Mouse (Mus musculus) limb, embryonic 14.5 days (tissue): ENCODE data around the gene Txnip. TPM values are rescaled to one million over a fixed set of nuclear protein-coding genes. Genes with fewer than 3 reads are reported as not detected.

Experiments
- ATAC-seq: fragments of 200-750 bp; cut with Nextera tagmentation; 2 replicates; pipeline ENCODE4 v1.8.0; 2017; ENCODE audit warnings: low read depth, moderate number of reproducible peaks, moderate TSS enrichment; ENCODE audit not compliant: low FRiP score
- DNase-seq: peaks from one replicate; pipeline ENCODE4 v3.0.0-alpha.2; 2015; ENCODE audit warnings: low spot score
- H3K27ac ChIP-seq: fragments of 300-500 bp; sonication (generic); replicated peaks from 2 replicates; pipeline ENCODE4 v1.5.1; 2014; ENCODE audit warnings: low read depth, mild to moderate bottlenecking, low read length, moderate library complexity, mixed read lengths
- H3K27me3 ChIP-seq: fragments of 300-500 bp; sonication (generic); 2 replicates; pipeline ENCODE4 v1.6.1; 2014; ENCODE audit warnings: low read length, mixed read lengths; ENCODE audit not compliant: control insufficient read depth, insufficient read depth
- H3K36me3 ChIP-seq: fragments of 300-500 bp; sonication (generic); 2 replicates; pipeline ENCODE4 v1.6.1; 2014; ENCODE audit warnings: mild to moderate bottlenecking, low read length, moderate library complexity, mixed read lengths; ENCODE audit not compliant: control insufficient read depth, insufficient read depth
- H3K4me1 ChIP-seq: fragments of 300-500 bp; sonication (generic); 2 replicates; pipeline ENCODE4 v1.6.1; 2014; ENCODE audit warnings: antibody characterized with exemption, low read length, mixed read lengths; ENCODE audit not compliant: control insufficient read depth, insufficient read depth
- H3K4me2 ChIP-seq: fragments of 300-500 bp; sonication (generic); replicated peaks from 2 replicates; pipeline ENCODE4 v1.6.1; 2014; ENCODE audit warnings: low read depth, mild to moderate bottlenecking, low read length, moderate library complexity; ENCODE audit not compliant: severe bottlenecking
- H3K4me3 ChIP-seq: fragments of 300-500 bp; sonication (generic); replicated peaks from 2 replicates; pipeline ENCODE4 v1.5.1; 2014; ENCODE audit warnings: low read length
- H3K9ac ChIP-seq: fragments of 300-500 bp; sonication (generic); 2 replicates; pipeline ENCODE4 v1.6.1; 2014; ENCODE audit warnings: mild to moderate bottlenecking, low read depth, low read length, moderate library complexity; ENCODE audit not compliant: severe bottlenecking
- H3K9me3 ChIP-seq: fragments of 300-500 bp; sonication (generic); 2 replicates; pipeline ENCODE4 v1.6.1; 2016; ENCODE audit warnings: low read length; ENCODE audit not compliant: control insufficient read depth
- POLR2A ChIP-seq: fragments of 200-500 bp; IDR thresholded peaks from 2 replicates; pipeline ENCODE4 v1.8.0; 2012; ENCODE audit warnings: inconsistent platforms, mild to moderate bottlenecking, moderate library complexity, borderline replicate concordance; ENCODE audit not compliant: insufficient read depth, insufficient read length; ENCODE audit errors: extremely low read depth
- WGBS: fragments of 180-500 bp; shearing (Covaris S2); extraction: QIAGEN DNeasy Blood & Tissue Kit; methylation state at CpG from one replicate; pipeline ENCODE4 v1.1.7; 2014; 5-methylcytosine and 5-hydroxymethylcytosine counted together
- polyA plus RNA-seq, 2 experiments: library from polyadenylated mRNA; depleted of rRNA in 1 of 2; stranded (reverse) in 1 of 2; unstranded in 1 of 2; fragments of >200 nt; fragmentation: Nextera tagmentation in 1 of 2; extraction: Ambion mirVana in 1 of 2; gene quantifications; 2 replicates each; pipeline versions ENCODE4 v1.2.1 to v1.2.3; 2012 to 2014

Txnip gene
- polyA plus RNA-seq, 2 experiments: 167 to 211 TPM

DNA sequence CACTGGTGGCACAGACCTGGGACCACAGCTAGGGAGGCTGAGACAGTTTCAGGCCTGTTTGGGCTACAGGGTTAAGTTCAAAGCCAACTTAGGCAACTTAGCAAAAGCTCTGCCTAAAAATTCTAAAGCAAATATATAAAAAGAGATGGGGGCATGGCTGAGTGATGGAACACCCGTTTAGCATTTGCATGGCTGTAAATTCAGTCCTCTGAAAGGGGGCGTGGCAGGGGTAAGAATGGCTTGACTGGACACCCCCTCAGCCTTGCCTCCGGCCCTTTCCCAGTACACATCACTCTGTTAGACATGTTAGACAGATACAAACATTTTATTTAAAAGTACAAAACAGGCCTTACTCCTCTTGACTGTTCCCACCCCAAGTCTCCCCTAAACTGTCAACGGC lies 19.8 kb downstream of the Txnip start:
- Histone ChIP-seq H3K9me3 (no peaks in the 10 kb centered on the region), H3K36me3 (0 out of 2 replicates have a peak, but pooled peaks cover 5% of the 10 kb centered on the region), H3K4me3 (no peak overlapping the region), H3K4me1 (peaks cover 12% of the 10 kb centered on the region), H3K27me3 (no peaks in the 10 kb centered on the region), H3K4me2 (peak overlapping the region; percentile 39; the same call in 1 of the 2 replicates), H3K9ac (no peak overlapping the region), H3K27ac (peak overlapping the region; percentile 79)
- ATAC-seq (no peak), DNase-seq (no peak)
- no peak for TF ChIP-seq POLR2A
- 71% methylated on average over 4 of the region's 4 CpGs for WGBS

DNA sequence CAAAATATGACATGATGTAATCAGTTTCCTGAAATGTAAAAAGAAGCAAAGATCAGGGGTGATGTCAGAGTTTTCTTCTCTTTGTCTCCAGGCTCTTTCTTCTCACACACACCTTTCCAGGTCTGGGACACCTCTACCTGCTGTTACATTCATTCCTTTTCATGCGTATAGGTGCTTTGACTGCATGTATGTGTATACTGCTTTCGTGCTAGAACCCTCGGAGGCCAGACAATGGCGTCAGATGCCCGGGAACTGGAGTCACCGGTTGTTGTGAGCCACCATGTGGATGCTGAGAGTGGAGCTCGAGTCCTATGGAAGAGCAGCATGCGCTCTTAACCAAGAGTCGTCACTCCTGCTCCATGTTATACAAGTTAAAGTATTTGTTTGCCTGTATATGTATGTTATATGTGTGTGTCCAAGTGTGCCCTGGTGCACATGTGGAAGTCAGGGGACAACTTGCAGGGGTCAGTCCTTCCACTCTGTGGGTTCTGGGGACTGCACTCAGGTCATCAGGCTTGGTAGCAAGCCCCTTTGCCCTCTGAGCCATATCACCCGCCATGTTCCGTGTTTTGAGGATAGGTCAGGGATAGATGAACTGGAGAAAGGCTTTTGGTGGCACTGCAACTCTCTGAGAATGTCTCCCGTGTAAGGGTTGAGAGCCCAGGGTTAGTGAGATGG lies 20.9 kb downstream of the Txnip start:
- H3K4me2 ChIP-seq: no peak overlapping the region
- TF ChIP-seq POLR2A: no peak
- 79% methylated on average over 12 of the region's 12 CpGs for WGBS
- H3K9ac ChIP-seq: no peak overlapping the region
- no peak overlapping the region for H3K27ac ChIP-seq
- 0 out of 2 replicates have a peak, but pooled peaks cover 5% of the 10 kb centered on the region for H3K36me3 ChIP-seq
- no peaks in the 10 kb centered on the region for H3K9me3 ChIP-seq
- H3K4me3 ChIP-seq: no peak overlapping the region
- DNase-seq: no peak
- H3K4me1 ChIP-seq: peaks cover 12% of the 10 kb centered on the region
- no peak for ATAC-seq
- H3K27me3 ChIP-seq: no peaks in the 10 kb centered on the region

DNA sequence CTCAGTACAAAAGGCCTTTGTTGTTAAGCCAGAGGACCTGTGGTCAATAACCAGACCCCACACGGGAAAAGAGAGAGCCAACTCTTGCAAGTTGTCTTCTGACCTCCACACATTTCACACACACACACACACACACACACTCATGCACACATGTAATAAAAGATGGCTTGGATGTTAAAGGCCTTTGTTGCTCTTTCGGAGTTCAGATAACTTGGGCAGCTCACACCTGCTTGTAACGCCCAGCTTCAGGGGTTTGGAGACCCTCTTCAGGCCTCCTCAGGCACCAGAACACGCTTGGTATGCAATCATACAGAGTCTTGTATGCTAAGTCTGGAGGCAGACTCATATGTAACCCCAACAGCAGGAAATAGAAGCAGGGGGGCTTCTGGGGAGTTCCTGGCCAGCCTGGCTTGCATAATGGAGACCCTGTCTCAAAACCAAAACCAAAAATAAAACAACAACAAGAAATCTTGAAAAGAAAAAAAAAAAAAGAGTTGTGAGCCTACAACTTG lies 21.5 kb downstream of the Txnip start:
- H3K4me3 ChIP-seq: no peak overlapping the region
- 75% methylated on average over 4 of the region's 4 CpGs for WGBS
- ATAC-seq (no peak), DNase-seq (no peak)
- no peaks in the 10 kb centered on the region for H3K9me3 ChIP-seq
- TF ChIP-seq POLR2A: no peak
- H3K4me1 ChIP-seq: peaks cover 12% of the 10 kb centered on the region
- no peaks in the 10 kb centered on the region for H3K27me3 ChIP-seq
- no peak overlapping the region for H3K9ac ChIP-seq
- no peak overlapping the region for H3K27ac ChIP-seq
- 0 out of 2 replicates have a peak, but pooled peaks cover 5% of the 10 kb centered on the region for H3K36me3 ChIP-seq
- H3K4me2 ChIP-seq: no peak overlapping the region

DNA sequence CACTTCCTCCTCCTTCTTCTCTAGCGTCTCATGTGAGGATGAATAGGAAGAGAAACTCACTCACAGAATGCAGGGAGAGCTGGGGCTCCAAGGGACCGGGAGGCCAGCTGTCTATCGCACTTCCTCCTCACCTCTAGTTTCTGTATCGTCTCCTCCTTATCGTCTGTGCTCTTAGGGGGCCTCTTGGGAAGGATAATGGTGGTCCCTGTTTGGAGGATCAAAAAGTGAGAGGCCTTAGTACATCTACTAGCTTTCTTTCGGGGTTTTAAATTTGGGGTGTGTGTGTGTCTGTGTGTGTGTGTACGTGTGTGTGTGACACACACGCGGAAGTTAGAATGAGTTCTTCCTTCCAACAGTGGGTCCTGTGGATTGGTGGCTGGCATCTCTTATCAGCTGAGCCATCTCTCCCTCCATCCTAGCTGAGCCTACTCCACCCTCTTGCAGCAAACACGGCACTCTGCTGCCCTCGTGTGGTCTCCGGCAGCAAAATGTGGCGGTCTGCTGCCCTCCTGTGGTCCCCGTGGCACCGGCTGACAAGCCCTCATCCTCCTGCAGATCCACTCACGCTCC lies 22.2 kb downstream of the Txnip start:
- 13% methylated on average over 16 of the region's 16 CpGs for WGBS
- Histone ChIP-seq H3K36me3 (0 out of 2 replicates have a peak, but pooled peaks cover 5% of the 10 kb centered on the region), H3K27ac (no peak overlapping the region), H3K4me3 (peak overlapping the region; percentile 15), H3K9me3 (no peaks in the 10 kb centered on the region), H3K27me3 (no peaks in the 10 kb centered on the region), H3K4me2 (peak overlapping the region; percentile 42), H3K9ac (peak overlapping the region; percentile 8; the same call in 1 of the 2 replicates), H3K4me1 (peaks cover 12% of the 10 kb centered on the region)
- peak; percentile 84 for DNase-seq
- ATAC-seq: peak; percentile 53
- no peak for TF ChIP-seq POLR2A

DNA sequence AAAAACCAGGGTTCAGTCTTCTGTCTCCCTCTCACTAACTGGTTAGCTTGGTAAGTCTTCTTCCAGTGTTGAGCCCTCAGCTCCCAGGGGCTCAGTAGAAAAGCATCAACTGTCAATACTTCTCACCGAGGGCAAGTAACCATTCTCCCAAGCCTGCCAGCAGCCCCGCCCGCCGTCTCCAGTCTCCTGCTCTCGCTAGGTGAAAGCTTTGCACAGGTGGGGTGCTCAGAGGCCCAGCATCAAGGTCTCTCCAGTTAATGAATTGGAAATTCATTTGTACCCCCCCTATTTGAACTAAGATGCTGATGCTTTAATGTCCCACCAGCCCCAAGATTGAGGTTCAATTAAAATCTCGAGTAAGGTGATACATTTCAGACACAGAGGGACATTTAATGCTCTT lies 23.4 kb downstream of the Txnip start:
- DNase-seq: no peak
- Histone ChIP-seq H3K4me2 (no peak overlapping the region), H3K27me3 (no peaks in the 10 kb centered on the region), H3K9me3 (no peaks in the 10 kb centered on the region), H3K9ac (no peak overlapping the region), H3K27ac (no peak overlapping the region), H3K4me1 (peaks cover 12% of the 10 kb centered on the region), H3K4me3 (no peak overlapping the region), H3K36me3 (0 out of 2 replicates have a peak, but pooled peaks cover 5% of the 10 kb centered on the region)
- whole genome bisulfite sequencing: 49% methylated on average over 6 of the region's 6 CpGs
- no peak for ATAC-seq
- TF ChIP-seq POLR2A: no peak
